Mouse (Mus musculus) cortical plate, adult 2 months (tissue): ENCODE results near the gene Tia1. TPM values are rescaled to one million over a fixed set of nuclear protein-coding genes. Genes with fewer than 3 reads are reported as not detected.
"Not testable (repeated sequence)": the region's sequence is repeated elsewhere in the genome, so short reads cannot be mapped to it uniquely, and the experiment has no call there.

ENCODE experiments used
- H3K27ac ChIP-seq: fragments of 200-500 bp; 2 replicates; pipeline ENCODE4 v1.5.1; 2012; ENCODE audit warnings: low read length, control low read depth, inconsistent platforms; ENCODE audit not compliant: insufficient read depth
- H3K4me1 ChIP-seq: fragments of 200-500 bp; 2 replicates; pipeline ENCODE4 v1.6.1; 2011; ENCODE audit warnings: low read length; ENCODE audit not compliant: control insufficient read depth, insufficient read depth
- H3K4me3 ChIP-seq: fragments of 200-500 bp; 2 replicates; pipeline ENCODE4 v1.5.1; 2011; ENCODE audit warnings: mild to moderate bottlenecking, low read length, control low read depth; ENCODE audit not compliant: insufficient read depth
- CTCF ChIP-seq: fragments of 200-500 bp; IDR thresholded peaks from 2 replicates; pipeline ENCODE4 v1.5.1; 2011; ENCODE audit warnings: mild to moderate bottlenecking, control low read depth, low read length; ENCODE audit not compliant: insufficient read depth; ENCODE audit errors: extremely low read depth
- POLR2A ChIP-seq: fragments of 200-500 bp; IDR thresholded peaks from 2 replicates; pipeline ENCODE4 v1.6.1; 2011; ENCODE audit warnings: mild to moderate bottlenecking, low read length, control low read depth; ENCODE audit not compliant: insufficient read depth; ENCODE audit errors: extremely low read depth
- polyA plus RNA-seq: library from polyadenylated mRNA; depleted of rRNA; stranded (reverse); fragments of >200 nt; gene quantifications from 2 replicates; pipeline ENCODE4 v1.2.3, GENCODE M21; 2012

Gene Tia1
- polyA plus RNA-seq, 1 experiment, result 122 TPM

- no peak for TF ChIP-seq POLR2A
- no peak for TF ChIP-seq CTCF
- H3K27ac ChIP-seq, result no peak overlapping the region
- 0 out of 2 replicates have a peak, but pooled peaks cover 2% of the 10 kb centered on the region for H3K4me1 ChIP-seq
- H3K4me3 ChIP-seq, result no peak overlapping the region
Observed at GRCm38 (mm10) chr6:86368479-86368878, 35.5 kb upstream of the Tia1 start.

- no peak overlapping the region; the same call in 1 of the 2 replicates for H3K4me3 ChIP-seq
- 0 out of 2 replicates have a peak, but pooled peaks cover 2% of the 10 kb centered on the region for H3K4me1 ChIP-seq
- no peak overlapping the region for H3K27ac ChIP-seq
- TF ChIP-seq POLR2A, result no peak
- no peak for TF ChIP-seq CTCF
Observed at GRCm38 (mm10) chr6:86370093-86370713, 33.8 kb upstream of the Tia1 start.

GRCm38 (mm10) chr6:86370764-86371339, 33.2 kb upstream of the Tia1 start, which contains the start of gene Snrpg:
TSS of gene Snrpg (plus strand) at chr6:86371304.
- peak within 1 kb of the TSS; percentile 19; the same call in 1 of the 2 replicates for H3K27ac ChIP-seq
- TF ChIP-seq POLR2A, result no peak
- TF ChIP-seq CTCF, result no peak
- 0 out of 2 replicates have a peak, but pooled peaks cover 2% of the 10 kb centered on the region for H3K4me1 ChIP-seq
- H3K4me3 ChIP-seq, result peak within 1 kb of the TSS; percentile 80

- TF ChIP-seq CTCF (no peak), POLR2A (peak; percentile 97)
- no peak overlapping the region for H3K27ac ChIP-seq
- H3K4me3 ChIP-seq, result peak overlapping the region; percentile 80
- 0 out of 2 replicates have a peak, but pooled peaks cover 2% of the 10 kb centered on the region for H3K4me1 ChIP-seq
Observed at GRCm38 (mm10) chr6:86371340-86371911, 32.6 kb upstream of the Tia1 start.

- TF ChIP-seq POLR2A (no peak), CTCF (no peak)
- H3K4me1 ChIP-seq, result 0 out of 2 replicates have a peak, but pooled peaks cover 2% of the 10 kb centered on the region
- H3K27ac ChIP-seq, result no peak overlapping the region
- peak overlapping the region; percentile 80 for H3K4me3 ChIP-seq
Observed at GRCm38 (mm10) chr6:86371950-86372516, 32.0 kb upstream of the Tia1 start.

- Histone ChIP-seq H3K4me3 (no peak overlapping the region), H3K27ac (no peak overlapping the region)
Observed at GRCm38 (mm10) chr6:86373556-86373955, 30.5 kb upstream of the Tia1 start.

GRCm38 (mm10) chr6:86378341-86378740, 25.7 kb upstream of the Tia1 start:
- TF ChIP-seq CTCF, result no peak
- no peak for TF ChIP-seq POLR2A

More at GRCm38 (mm10) chr6:86373556-86373955, 30.5 kb upstream of the Tia1 start:
- 0 out of 2 replicates have a peak, but pooled peaks cover 2% of the 10 kb centered on the region for H3K4me1 ChIP-seq
- no peak for TF ChIP-seq POLR2A
- TF ChIP-seq CTCF, result no peak

GRCm38 (mm10) chr6:86380112-86380511, 23.9 kb upstream of the Tia1 start:
- H3K27ac ChIP-seq, H3K4me3 ChIP-seq, H3K4me1 ChIP-seq: not testable (repeated sequence)

More at GRCm38 (mm10) chr6:86378341-86378740, 25.7 kb upstream of the Tia1 start:
- Histone ChIP-seq H3K4me1 (no peaks in the 10 kb centered on the region), H3K27ac (no peak overlapping the region), H3K4me3 (no peak overlapping the region)

GRCm38 (mm10) chr6:86382551-86382950, 21.5 kb upstream of the Tia1 start:
- TF ChIP-seq CTCF, result no peak
- no peak for TF ChIP-seq POLR2A
- no peak overlapping the region for H3K27ac ChIP-seq
- no peaks in the 10 kb centered on the region for H3K4me1 ChIP-seq
- H3K4me3 ChIP-seq, result no peak overlapping the region
